Mouse (Mus musculus) embryonic facial prominence, embryonic 10.5 days (tissue): ENCODE results near the gene Lexm. TPM values are rescaled to one million over a fixed set of nuclear protein-coding genes. Genes with fewer than 3 reads are reported as not detected.

ENCODE experiments used
- DNase-seq: peaks from one replicate; pipeline ENCODE4 v3.0.0-alpha.2; 2017; ENCODE audit warnings: low spot score
- H3K27ac ChIP-seq: fragments of 300-500 bp; sonication (generic); replicated peaks from 2 replicates; pipeline ENCODE4 v1.5.1; 2016; ENCODE audit warnings: mild to moderate bottlenecking
- H3K27me3 ChIP-seq: fragments of 300-500 bp; sonication (generic); replicated peaks from 2 replicates; pipeline ENCODE4 v1.6.1; 2016; ENCODE audit warnings: low read depth, mild to moderate bottlenecking; ENCODE audit not compliant: poor library complexity, severe bottlenecking
- H3K36me3 ChIP-seq: fragments of 300-500 bp; sonication (generic); replicated peaks from 2 replicates; pipeline ENCODE4 v1.6.1; 2016; ENCODE audit warnings: mild to moderate bottlenecking, moderate library complexity
- H3K4me1 ChIP-seq: fragments of 300-500 bp; sonication (generic); 2 replicates; pipeline ENCODE4 v1.6.1; 2016
- H3K4me3 ChIP-seq: fragments of 300-500 bp; sonication (generic); 2 replicates; pipeline ENCODE4 v1.5.1; 2016; ENCODE audit warnings: mild to moderate bottlenecking, moderate library complexity
- H3K9me3 ChIP-seq: fragments of 300-500 bp; sonication (generic); 2 replicates; pipeline ENCODE4 v1.6.1; 2016; ENCODE audit warnings: mild to moderate bottlenecking
- WGBS: fragments of 180-500 bp; shearing (Covaris S2); methylation state at CpG from one replicate; pipeline ENCODE4 v1.1.7; 2016; 5-methylcytosine and 5-hydroxymethylcytosine counted together
- polyA plus RNA-seq: library from polyadenylated mRNA; unstranded; fragments of >200 nt; fragmentation: Nextera tagmentation; extraction: Ambion mirVana; gene quantifications from 2 replicates; pipeline ENCODE4 v1.2.1, GENCODE M21; 2016

Lexm gene
- polyA plus RNA-seq, 1 experiment from 2014 or later = 0.52 TPM

GRCm38 (mm10) chr4:106546896-106547295, 70.1 kb downstream of the Lexm start:
- Histone ChIP-seq H3K36me3 (no peaks in the 10 kb centered on the region), H3K9me3 (no peaks in the 10 kb centered on the region), H3K27me3 (no peaks in the 10 kb centered on the region), H3K4me1 (peaks cover 7% of the 10 kb centered on the region; the same call in 1 of the 2 replicates), H3K4me3 (no peak overlapping the region), H3K27ac (no peak overlapping the region)
- WGBS = 68% methylated on average over 1 of the region's 1 CpGs
- DNase-seq = no peak

GRCm38 (mm10) chr4:106545817-106546373, 71.1 kb downstream of the Lexm start:
- Histone ChIP-seq H3K27ac (no peak overlapping the region), H3K27me3 (no peaks in the 10 kb centered on the region), H3K9me3 (no peaks in the 10 kb centered on the region), H3K36me3 (no peaks in the 10 kb centered on the region), H3K4me1 (peaks cover 7% of the 10 kb centered on the region; the same call in 1 of the 2 replicates), H3K4me3 (no peak overlapping the region)
- DNase-seq = no peak
- WGBS = 70% methylated on average over 8 of the region's 8 CpGs

DNA sequence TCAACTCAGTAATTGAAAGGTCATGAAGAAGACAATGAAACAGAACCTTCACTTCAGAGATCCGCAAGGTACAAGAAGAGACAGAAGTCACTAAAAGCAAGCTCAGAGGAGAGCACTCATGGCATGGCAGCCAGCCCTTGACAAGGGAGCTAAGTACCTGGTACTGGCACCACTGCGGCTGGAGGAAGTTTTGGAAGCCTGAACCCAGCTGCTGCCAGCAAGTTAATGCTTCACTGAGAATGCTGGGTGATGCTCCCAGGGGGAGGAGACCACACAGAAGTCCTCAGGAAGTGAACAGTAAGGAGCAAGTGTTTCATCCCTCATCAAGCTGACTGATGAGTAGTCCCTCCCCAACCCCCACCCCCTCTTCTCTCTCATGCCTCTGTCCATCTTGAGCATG, 74.8 kb downstream of the Lexm start:
- no peak for DNase-seq
- no peak overlapping the region for H3K27ac ChIP-seq
- H3K4me1 ChIP-seq = peaks cover 7% of the 10 kb centered on the region; the same call in 1 of the 2 replicates
- no peak overlapping the region for H3K4me3 ChIP-seq
- WGBS = 83% methylated on average over 2 of the region's 2 CpGs
- no peaks in the 10 kb centered on the region for H3K36me3 ChIP-seq
- no peaks in the 10 kb centered on the region for H3K27me3 ChIP-seq
- H3K9me3 ChIP-seq = no peaks in the 10 kb centered on the region

DNA sequence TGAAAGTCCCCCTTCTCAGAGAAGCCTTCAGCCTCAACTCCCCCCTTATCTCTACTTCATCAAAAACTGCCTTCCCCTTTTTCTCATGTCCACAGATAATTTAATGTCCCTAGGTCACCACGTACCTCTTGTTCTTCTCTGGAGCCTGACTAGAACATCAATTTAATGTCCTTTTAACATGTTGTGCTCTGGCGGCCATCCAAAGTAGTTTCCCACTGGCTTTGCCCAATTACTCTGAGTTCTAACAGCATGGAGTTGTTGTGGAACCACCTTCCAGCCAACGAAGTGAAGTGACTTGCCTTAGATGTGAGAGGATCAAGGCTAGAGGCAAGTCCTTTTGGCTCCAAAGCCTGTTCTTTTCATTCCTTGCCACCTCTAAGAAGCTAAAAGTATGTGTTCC, 75.5 kb downstream of the Lexm start:
- 80% methylated on average over 3 of the region's 3 CpGs for WGBS

More for the DNA sequence above, 75.5 kb downstream of the Lexm start:
- Histone ChIP-seq H3K36me3 (no peaks in the 10 kb centered on the region), H3K9me3 (no peaks in the 10 kb centered on the region), H3K27ac (no peak overlapping the region), H3K4me1 (peaks cover 7% of the 10 kb centered on the region; the same call in 1 of the 2 replicates), H3K4me3 (no peak overlapping the region), H3K27me3 (no peaks in the 10 kb centered on the region)
- no peak for DNase-seq

Other genes with a start within 250 kb of the Lexm start
- 1.6 and 3.3 TPM in 2 replicates for gene Pcsk9, start 152.9 kb downstream of the Lexm start, polyA plus RNA-seq
- not detected in 2 replicates for gene Bsnd, start 125.0 kb downstream of the Lexm start, polyA plus RNA-seq
- 10.2 TPM in 2 replicates for gene Dhcr24, start 56.2 kb downstream of the Lexm start, polyA plus RNA-seq
- gene Ttc22, start 5.2 kb upstream of the Lexm start, polyA plus RNA-seq = not detected in 2 replicates
- gene Pars2, start 33.8 kb upstream of the Lexm start, polyA plus RNA-seq = 16.3 and 17.0 TPM in 2 replicates
- 107 and 117 TPM in 2 replicates for gene Ttc4, start 61.7 kb upstream of the Lexm start, polyA plus RNA-seq
- 0.05 and 0.08 TPM in 2 replicates for gene Mroh7, start 113.7 kb upstream of the Lexm start, polyA plus RNA-seq
- gene Fam151a, start 116.6 kb upstream of the Lexm start, polyA plus RNA-seq = 0.11 and 0.40 TPM in 2 replicates
- 1.6 and 2.1 TPM in 2 replicates for gene Acot11, start 187.8 kb upstream of the Lexm start, polyA plus RNA-seq